8 mouse cellular contexts compared by ENCODE assay signal in the genomic region with DNA sequence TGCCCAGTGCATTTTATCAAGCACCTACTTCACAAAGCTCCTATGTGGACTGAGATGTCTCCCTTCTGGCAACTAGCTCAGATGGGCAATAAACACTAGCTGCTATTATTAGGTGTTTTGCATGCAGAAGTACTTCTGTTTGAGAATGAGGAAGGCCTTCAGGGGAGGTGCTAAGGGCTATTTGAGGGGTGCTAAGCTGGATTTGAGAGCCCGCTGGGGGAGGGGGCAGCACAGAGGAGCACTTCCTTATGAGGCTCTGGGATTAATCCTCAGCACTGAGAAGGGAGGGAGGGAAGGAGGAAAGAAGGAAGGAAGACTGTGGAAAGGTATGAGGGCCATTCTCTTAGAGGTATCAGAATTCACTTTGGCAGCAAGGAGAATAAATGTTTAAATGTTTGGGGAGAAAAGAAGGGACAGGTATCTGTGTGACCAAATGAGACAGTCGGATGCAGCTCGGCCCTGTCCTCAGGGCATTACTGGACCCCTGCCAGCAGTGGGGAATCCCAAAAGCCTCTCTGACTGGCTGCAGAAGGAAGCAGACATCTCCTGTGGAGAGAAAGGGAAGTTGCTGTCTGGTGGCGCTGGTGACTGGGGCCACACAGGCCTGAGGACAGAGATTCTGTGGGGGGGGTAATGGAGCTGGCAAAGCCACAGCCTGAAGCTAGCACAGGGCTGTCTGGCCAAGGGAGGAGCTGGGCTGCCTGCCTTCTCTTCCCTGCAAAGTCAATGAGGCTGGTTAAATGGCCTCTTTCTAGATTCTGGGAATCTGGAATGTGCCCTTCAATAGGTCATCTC. TPM values are rescaled to one million over a fixed set of nuclear protein-coding genes. Genes with fewer than 3 reads are reported as not detected.
DNase-seq lines count a peak whose midpoint lies in the region; ATAC-seq lines count a peak whose summit lies in the region.

No protein-coding gene starts in this region.

- ATAC-seq in heart, embryonic 15.5 days (replicated peaks; ENCODE audit: insufficient number of reproducible peaks, insufficient read depth, low FRiP score, low read depth), result peak; percentile 70; the same call in 1 of the 2 replicates
- ATAC-seq in megakaryocyte-erythroid progenitor cell, adult 5-6 weeks (replicated peaks; ENCODE audit: low FRiP score, low TSS enrichment, poor library complexity, severe bottlenecking), result 0 out of 2 replicates have a peak, but pooled peaks have one; percentile 58

- peak overlapping the region; percentile 46 for H3K27ac ChIP-seq in heart, embryonic 15.5 days

- H3K4me2 ChIP-seq in heart, embryonic 15.5 days, result no peak overlapping the region

- H3K4me3 ChIP-seq in heart, embryonic 15.5 days, result no peak overlapping the region

- no peaks in the 10 kb centered on the region for H3K27me3 ChIP-seq in heart, embryonic 15.5 days

- peaks cover 15% of the 10 kb centered on the region for H3K4me1 ChIP-seq in heart, embryonic 15.5 days (replicated peaks)

- DNase-seq in adrenal gland, adult 2 months, result peak; percentile 63
- DNase-seq in adrenal gland, adult 8-10 months, result no peak
- DNase-seq in urinary bladder, postnatal 14 days (ENCODE audit: low spot score), result peak; percentile 31
- DNase-seq in urinary bladder, postnatal 25 days (ENCODE audit: low spot score), result no peak
- DNase-seq in kidney, postnatal 25 days, result peak; percentile 68 to 73
- no peak for DNase-seq in thymus, postnatal 36 days

- H3K9ac ChIP-seq in heart, embryonic 15.5 days, result no peak overlapping the region

- H3K36me3 ChIP-seq in heart, embryonic 15.5 days, result no peaks in the 10 kb centered on the region

- no peaks in the 10 kb centered on the region for H3K9me3 ChIP-seq in heart, embryonic 15.5 days (replicated peaks)

- 10% methylated on average over 4 of the region's 4 CpGs for WGBS in heart, embryonic 15.5 days

RNA-seq across cellular contexts. Expression of a gene that starts 28.9 kb away (rescaled TPM):
- total RNA-seq in adrenal gland, adult 2 months (2021), result 100 to 1,000 TPM; 378 to 409 TPM
- 41.0 and 48.2 TPM in 2 replicates for polyA plus RNA-seq in adrenal gland, adult 2 months (2012; rRNA removed)
- total RNA-seq in adrenal gland, adult 8-10 months (2022), result 100 to 1,000 TPM; 321 to 460 (median 353) TPM
- polyA plus RNA-seq in heart, embryonic 15.5 days (2015; fragmentation: Nextera tagmentation; extraction: Ambion mirVana), result 347 and 442 TPM in 2 replicates
- 168 and 313 TPM in 2 replicates for total RNA-seq in megakaryocyte-erythroid progenitor cell, adult 5-6 weeks (2014; fragmentation: Nextera tagmentation)
- total RNA-seq in megakaryocyte-erythroid progenitor cell, adult 5-6 weeks (2017), result 419 and 540 TPM in 2 replicates

RNA-seq across cellular contexts. Expression of a gene that starts 40.0 kb away (rescaled TPM):
- 10 to 100 TPM; 65.0 to 66.3 TPM for total RNA-seq in adrenal gland, adult 2 months (2021)
- 114 and 124 TPM in 2 replicates for polyA plus RNA-seq in adrenal gland, adult 2 months (2012; rRNA removed)
- 10 to 100 TPM; 70.1 to 80.2 (median 76.4) TPM for total RNA-seq in adrenal gland, adult 8-10 months (2022)
- 64.8 and 73.1 TPM in 2 replicates for polyA plus RNA-seq in heart, embryonic 15.5 days (2015; fragmentation: Nextera tagmentation; extraction: Ambion mirVana)
- 99.6 and 107 TPM in 2 replicates for total RNA-seq in megakaryocyte-erythroid progenitor cell, adult 5-6 weeks (2014; fragmentation: Nextera tagmentation)
- total RNA-seq in megakaryocyte-erythroid progenitor cell, adult 5-6 weeks (2017), result 103 and 112 TPM in 2 replicates

Comparison
In these comparisons a context has a peak if more than half of its experiments do, and no peak if none do; other contexts are left out.
1. DNase-seq: peak in adrenal gland, adult 2 months (single experiment), urinary bladder, postnatal 14 days (single experiment) and kidney, postnatal 25 days (2 of 2); none in adrenal gland, adult 8-10 months (single experiment), urinary bladder, postnatal 25 days (single experiment) and thymus, postnatal 36 days (0 of 2).